Mouse (Mus musculus) urinary bladder, postnatal 4 days (tissue): ENCODE results near the gene Notch1.

Source experiments
- DNase-seq, 2 experiments: peaks; one replicate each; pipeline ENCODE4 v3.0.0; 2021 to 2022; ENCODE audit warnings: low spot score in 2 of 2

The Notch1 gene

DNA sequence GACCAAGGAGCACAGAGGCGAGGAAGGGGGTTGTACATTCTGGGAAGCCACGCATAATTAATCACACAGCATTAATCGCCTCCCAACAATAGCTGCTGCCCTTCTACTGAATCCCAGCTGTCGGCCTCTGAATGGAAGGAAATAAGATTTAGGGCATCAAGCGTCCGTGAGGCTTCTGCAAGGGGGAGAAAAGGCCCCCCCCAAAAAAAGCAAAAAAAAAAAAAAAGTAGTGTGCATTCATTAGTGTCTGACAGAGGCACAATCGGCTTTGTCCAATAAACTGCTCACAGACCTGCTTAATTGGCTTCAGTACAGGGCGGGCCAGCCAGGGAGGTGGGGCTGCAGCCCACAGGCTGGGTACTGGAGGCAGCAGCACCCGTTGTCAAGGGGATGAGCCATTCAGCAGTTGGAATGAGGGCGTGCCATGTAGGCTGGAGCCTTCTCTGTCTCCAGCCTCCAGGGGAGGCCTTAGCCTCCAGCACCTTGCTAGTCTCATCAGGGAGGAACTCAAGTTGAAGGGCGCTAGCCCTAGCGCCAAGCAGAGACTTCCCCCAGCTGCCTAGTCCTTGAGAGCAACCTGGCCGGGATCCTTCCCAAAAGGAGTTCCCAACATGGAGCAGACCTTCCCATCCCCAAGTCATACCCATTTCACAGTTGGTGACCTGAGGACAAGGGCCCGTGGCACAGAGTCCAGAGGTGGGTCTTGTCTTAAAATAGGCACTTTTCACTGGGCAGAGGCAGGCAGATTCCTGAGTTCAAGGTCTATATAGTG lies 15.7 kb downstream of the Notch1 start:
- DNase-seq: no peak

DNA sequence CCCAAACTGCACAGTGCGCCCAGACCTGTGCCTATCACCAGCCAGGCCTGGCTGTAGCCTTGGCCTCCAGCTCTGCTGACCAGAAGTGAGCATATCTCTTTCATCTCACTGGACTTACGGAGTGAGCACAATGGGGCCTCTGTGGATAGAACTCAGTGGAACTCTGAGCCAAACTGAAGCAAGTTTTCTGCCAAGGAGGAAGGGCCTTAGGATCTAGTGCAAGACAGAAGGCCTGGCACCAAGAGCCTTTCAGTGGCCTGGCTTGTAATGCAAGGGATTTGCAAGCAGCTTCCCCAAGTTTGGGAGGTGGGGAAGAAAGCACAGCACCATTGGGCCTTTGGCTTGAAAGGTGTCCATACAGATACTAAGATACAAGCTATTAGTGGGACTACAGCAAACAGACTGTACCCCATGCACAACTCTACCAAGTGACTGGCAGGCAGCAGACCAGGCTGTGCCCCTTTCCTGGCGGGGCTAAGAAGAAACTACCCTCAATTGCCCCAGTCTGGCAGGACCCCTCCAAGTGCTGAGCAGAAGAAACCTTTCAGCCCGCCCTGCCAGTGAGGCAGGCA lies 16.4 kb downstream of the Notch1 start:
- no peak for DNase-seq

DNA sequence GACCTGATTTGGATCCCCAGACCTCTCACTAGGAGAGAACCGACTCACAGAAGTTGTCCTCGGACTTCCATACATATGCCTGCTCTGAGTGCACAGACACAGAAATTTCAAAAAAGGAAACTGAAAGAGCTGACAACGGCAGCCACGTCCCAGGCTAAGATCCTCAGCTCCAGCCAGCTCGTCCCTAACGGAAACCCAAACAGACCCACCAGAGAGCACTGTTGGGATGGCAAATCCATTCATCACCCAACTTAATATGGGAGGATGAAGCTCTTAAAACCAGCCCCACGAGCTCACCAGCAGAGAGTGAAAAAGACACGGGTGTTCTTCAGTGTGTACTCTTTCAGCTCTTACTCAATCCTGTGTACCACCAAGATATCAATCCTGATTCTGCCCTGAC lies 17.8 kb downstream of the Notch1 start:
- no peak for DNase-seq

DNA sequence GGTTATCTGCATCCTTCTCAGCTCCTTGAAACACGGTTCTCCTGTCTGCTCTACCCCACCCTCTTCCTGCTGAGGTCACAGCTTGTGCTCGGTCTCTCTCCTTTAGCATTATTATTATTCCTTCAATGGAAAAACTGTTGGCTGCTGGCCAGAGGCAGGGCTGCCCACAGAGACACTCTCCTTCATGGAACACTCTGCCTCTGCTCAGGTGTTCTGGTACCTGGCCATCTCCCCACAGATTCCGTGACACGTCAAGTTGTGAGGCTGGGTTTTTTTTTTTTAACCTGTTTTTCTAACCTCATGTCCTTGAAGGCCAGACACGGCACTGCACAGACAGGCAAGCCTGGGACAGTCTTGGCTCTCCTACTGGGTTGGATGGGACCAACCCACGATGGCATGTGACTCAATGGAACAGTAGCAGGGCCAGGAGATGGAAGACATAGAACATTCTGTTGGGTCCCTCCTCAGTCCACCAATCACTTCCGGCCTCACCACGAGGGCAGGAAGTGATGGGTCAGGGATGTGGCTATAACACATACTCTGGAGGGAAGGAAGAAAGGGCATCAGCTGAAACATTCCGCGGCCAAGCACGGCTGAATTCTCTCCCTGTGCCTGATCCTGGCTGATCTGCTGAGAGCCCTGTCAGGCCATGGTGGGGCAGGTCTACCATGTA lies 18.5 kb downstream of the Notch1 start:
- DNase-seq: no peak

- no peak for DNase-seq
These were observed 20.0 kb downstream of the Notch1 start for GRCm38 (mm10) chr2:26496451-26496850.

- DNase-seq: no peak
These were observed 20.8 kb downstream of the Notch1 start for GRCm38 (mm10) chr2:26495701-26496100.

- DNase-seq: no peak
These were observed 21.5 kb downstream of the Notch1 start for GRCm38 (mm10) chr2:26494991-26495390.

DNA sequence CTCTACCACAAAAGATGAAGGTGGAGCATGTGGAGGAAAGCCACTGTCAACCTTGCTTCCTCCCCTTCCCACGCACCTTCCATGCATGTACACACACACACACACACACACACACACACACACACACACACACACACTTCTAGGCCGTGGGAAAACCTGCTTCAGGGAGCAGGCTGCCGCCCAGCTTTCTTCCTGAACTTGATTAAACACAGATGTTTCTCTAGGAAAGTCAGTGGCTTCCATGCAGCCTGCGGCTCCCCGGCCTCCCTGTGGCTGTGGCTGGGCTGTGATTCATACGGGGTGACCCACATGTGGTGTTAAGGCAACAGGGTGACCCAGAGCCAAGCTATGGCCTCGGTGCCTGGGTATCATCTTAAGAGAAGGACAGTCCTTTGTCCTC lies 22.1 kb downstream of the Notch1 start:
- DNase-seq: no peak

DNA sequence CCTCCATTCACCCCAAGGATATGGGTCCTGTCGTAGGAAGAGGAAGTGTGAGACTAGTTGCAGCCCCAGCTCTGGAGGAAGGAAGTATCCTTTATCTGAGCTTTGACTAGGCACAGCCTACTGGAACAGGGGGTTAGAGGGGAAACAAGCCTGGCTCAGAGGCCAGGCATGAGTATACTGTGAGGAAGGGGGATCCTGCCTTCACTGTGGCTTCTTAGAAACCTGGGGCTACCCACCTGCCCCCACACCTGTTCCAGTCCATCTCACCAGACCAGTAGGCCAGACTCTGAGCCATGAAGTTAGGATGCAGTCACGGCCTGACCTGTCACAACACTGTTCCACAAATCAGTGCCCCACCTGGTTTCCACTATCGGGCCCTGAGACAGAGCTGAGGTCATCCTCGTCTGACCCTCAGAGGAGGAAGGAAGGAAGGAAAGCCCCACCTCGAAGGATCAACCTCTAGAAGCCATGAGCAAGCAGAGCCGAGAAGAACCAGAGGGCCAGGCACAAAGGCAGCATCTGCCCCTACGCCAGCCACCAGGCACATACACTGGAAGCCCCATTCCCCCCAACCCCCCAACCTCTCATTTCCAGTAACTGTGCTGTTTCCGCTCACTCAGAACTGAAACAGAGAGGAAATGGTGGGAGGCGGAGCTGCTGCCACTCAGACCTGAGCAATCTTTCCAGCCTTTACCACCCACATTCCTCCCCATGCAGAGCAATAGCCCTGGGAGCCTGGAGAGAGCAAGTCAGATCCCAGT lies 23.3 kb downstream of the Notch1 start:
- DNase-seq: no peak

GRCm38 (mm10) chr2:26490760-26491301 lies 25.6 kb downstream of the Notch1 start:
- DNase-seq: no peak

DNA sequence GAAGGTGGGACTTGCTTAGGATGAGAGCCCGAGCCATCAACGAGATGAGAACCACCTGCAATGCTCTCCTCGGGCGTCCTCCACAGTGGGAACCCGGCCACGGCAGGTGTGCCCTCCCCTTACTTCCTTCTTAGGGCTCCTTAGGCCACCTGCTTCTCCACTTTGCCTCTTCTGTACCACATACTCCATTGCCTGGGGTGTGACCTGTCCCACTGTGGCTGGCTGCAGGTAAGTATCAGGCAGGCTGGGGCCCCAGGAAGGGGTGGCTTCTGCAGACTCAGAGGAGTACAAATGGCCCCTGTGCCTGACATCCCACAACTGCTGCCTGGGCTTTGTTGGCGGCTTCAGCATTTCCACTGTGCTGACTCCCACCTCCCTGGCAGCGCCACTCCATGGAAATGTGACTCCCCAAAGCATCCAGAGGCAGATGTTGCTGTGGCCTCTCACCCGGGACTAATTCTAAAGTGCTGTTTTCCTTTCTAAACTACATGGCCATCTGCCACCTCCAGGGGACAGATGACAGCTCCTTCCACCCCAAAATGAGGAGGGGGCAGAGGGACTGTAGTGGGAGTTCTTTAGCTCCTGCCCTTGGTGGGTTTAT lies 27.8 kb downstream of the Notch1 start:
- DNase-seq: no peak

DNA sequence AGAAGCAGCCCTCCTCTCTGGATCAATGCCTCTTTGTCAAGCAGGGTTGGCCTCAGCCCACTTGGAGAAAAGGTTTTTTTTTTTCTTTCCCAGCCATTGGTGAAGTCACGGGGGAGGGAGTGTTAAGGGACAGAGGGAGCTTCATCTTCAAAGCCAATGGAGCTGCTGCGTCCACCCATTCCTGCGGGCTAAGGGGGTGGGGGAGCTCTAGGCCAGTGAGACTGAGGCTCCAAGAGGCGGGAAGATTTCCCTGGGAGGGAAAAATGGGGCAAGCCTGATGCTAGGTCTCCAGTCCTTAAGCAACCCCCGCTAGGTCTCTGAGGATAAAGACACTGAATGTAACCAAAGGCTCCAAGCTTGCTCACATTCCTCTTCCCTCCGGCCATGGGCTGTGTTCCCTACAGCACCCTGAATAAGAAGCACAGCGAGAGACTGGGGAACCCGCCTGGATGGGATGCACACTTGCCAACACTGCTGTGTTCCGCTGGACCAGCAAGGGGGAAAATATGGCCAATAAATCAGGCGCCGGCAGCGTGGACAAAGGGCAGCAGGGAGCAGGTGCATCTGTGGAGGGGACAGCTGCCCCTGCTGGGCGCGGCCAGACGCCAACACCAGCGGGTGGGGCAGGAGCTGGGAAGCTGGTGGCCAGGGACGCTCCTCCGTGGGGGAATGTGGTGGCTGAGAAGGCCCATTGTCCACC lies 29.0 kb downstream of the Notch1 start:
- no peak for DNase-seq

DNA sequence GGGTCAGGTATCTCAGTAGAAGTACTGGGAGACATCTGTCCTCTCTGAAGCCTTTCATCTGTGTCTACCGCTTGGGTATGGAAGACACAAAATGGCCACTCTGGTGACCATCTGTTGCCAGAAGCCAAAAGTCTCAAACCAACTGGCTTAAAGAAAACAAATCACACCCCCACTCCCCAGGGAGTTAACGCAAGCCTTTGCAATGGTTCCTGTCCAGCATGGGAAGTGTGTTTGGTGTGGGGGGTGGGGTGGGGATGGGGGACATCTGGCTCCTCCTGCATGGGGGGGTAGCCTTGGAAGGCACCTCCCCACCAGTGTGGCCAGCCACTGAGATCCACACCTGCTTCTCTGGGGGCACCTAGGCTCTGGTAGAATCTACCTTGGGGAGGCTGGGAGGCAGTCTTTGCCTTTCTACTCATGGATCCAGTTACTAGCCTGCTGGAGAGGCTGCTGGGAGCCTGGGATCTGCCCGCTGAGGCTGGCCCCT lies 29.6 kb downstream of the Notch1 start:
- no peak for DNase-seq

DNA sequence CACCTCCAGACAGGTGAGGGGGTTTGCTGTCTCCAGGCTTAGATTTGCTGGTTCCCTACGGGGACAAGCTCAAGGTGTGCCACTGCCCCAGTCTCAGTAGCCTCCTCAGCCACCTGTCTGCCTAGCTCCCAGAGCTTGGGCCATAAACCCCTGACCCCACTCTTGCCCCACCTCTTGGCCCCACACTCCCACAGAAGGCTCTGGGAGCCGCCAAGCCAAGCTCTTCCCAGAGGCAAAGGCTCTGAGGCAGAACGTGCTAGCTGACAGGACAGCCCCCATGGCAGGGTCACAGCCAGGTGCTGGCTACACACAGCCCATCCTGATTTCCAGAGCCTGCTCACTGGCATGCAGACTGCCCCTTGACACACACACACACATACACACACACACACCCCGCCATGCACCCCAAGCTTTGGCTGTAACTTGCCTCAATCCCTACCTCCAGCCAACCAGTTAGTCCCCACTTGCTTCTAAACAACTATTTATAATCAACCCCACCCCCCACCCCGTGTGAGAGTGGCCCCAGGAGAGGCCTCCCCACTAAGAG lies 30.1 kb downstream of the Notch1 start:
- no peak for DNase-seq

GRCm38 (mm10) chr2:26485710-26486109 lies 30.8 kb downstream of the Notch1 start:
- DNase-seq: no peak

DNA sequence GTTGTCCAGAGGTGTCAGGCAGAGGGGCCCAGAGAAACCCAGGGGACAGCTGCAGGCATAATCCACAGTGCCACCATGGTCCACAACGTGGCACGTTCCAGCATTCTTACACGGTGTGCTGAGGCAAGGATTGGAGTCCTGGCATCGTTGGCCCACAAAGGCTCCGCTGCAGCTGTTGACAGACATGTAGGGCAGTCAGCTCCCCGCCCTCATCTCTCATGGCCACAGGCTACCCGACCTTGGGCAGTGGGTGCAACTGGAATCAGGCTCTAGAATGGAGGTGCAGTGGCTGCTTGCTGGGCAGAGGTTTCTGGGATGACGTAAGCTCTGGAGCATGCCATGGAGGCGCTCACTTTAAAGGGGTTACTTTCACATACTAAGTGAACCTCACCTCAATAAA lies 31.2 kb downstream of the Notch1 start:
- no peak for DNase-seq

GRCm38 (mm10) chr2:26484169-26484568 lies 32.3 kb downstream of the Notch1 start:
- no peak for DNase-seq

DNA sequence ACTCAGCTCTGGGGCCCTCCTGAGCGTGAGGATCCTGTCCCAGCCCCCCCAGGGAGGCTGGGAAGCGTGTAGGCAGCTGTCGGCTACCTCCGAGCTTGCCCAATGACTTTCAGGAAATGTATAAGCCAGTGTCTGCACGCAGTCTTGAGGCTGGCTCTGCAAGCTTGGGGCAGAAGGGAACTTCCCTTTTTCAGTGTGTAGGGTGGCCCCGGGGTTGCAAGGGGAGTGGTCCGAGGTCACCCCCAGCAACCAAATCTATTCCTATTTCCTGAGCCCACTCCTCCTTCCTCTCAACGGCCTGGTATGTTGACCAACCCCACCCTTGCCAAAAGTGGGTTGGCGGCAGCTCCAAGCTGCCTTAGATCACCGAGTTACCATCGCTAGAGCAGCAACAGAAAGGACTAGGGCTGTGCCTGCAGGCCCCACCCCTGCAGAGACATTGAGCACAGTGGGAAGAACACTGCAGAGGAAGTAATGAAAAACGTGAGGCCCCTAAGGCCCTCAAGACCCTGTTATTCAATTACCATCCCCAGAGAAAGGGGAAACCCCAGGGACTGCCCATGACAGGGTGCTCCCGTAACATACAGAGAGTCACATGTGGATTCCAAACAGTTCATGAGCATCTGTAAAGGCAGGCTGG lies 33.1 kb downstream of the Notch1 start:
- no peak for DNase-seq

DNA sequence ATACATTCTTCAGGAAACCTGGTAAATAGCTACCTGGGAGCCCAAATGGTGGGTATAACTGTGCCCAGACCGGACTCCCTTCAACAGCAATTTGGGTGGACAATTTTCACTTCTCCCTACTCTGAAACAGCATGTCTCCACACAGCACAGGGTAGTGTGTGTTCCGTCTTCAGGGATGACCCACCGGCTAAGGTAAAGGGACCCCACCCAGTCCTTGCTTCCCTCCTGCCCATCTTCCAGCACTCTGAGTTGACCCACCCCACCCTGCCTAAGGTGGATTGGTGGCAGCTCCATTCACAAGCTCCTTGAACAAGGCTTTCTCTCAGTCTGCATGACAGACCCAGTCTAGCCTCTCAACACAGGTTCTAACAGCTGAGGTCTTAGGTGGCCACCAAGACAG lies 33.6 kb downstream of the Notch1 start:
- DNase-seq: no peak
